Mouse (Mus musculus): ENCODE measurements around the gene Slc1a2. TPM values are rescaled to one million over a fixed set of nuclear protein-coding genes. Genes with fewer than 3 reads are reported as not detected.
A peak's percentile ranks its signal among the peaks of the same experiment; 100 is the strongest.

Gene Slc1a2
- polyA plus RNA-seq, 1 experiment from 2014 or later, result 0.36 TPM

DNA sequence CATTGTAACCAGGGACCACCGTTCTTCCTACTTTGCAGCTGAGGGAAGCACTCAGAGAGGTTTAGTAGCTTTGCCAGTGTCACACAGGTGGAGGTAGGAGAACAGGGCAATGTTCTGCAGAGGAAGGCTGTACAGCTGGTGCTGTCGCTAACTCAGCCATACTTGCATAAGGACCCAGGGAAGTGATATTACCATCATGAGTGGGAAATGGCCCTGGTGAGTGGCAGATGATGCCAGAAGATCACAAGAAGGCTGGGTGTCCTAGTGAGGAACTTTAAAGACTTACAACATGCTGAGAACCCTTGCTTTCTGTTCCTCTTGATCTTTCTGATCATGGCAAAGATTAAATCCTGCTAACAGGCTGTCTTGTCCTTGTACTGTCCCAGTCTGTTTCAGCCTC, 42.2 kb downstream of the Slc1a2 start:
- Histone ChIP-seq H3K4me3 (replicated peaks) (no peak overlapping the region), H3K4me1 (replicated peaks) (no peaks in the 10 kb centered on the region), H3K27ac (no peak overlapping the region), H3K36me3 (no peaks in the 10 kb centered on the region), H3K4me2 (replicated peaks) (no peak overlapping the region), H3K9ac (no peak overlapping the region), H3K27me3 (replicated peaks) (no peaks in the 10 kb centered on the region), H3K9me3 (no peaks in the 10 kb centered on the region)
- 93% methylated on average over 2 of the region's 2 CpGs for WGBS
- no peak for ATAC-seq

- no peaks in the 10 kb centered on the region for H3K9me3 ChIP-seq
- no peak overlapping the region for H3K4me3 ChIP-seq (replicated peaks)
- no peaks in the 10 kb centered on the region for H3K27me3 ChIP-seq (replicated peaks)
- no peak overlapping the region for H3K9ac ChIP-seq
- H3K36me3 ChIP-seq, result no peaks in the 10 kb centered on the region
- WGBS, result 73% methylated on average over 3 of the region's 3 CpGs
- no peak overlapping the region for H3K4me2 ChIP-seq (replicated peaks)
- ATAC-seq, result no peak
- H3K27ac ChIP-seq, result no peak overlapping the region
- H3K4me1 ChIP-seq (replicated peaks), result no peaks in the 10 kb centered on the region
Observed at GRCm38 (mm10) chr2:102701382-102701781, 42.9 kb downstream of the Slc1a2 start.

GRCm38 (mm10) chr2:102703556-102703955, 45.1 kb downstream of the Slc1a2 start:
- no peak overlapping the region for H3K9ac ChIP-seq
- no peaks in the 10 kb centered on the region for H3K36me3 ChIP-seq
- no peak overlapping the region for H3K4me2 ChIP-seq (replicated peaks)
- H3K4me1 ChIP-seq (replicated peaks), result no peaks in the 10 kb centered on the region
- H3K9me3 ChIP-seq, result no peaks in the 10 kb centered on the region
- H3K4me3 ChIP-seq (replicated peaks), result no peak overlapping the region
- ATAC-seq, result no peak
- WGBS, result 69% methylated on average over 3 of the region's 3 CpGs
- no peak overlapping the region for H3K27ac ChIP-seq
- H3K27me3 ChIP-seq (replicated peaks), result no peaks in the 10 kb centered on the region

GRCm38 (mm10) chr2:102704781-102705180, 46.3 kb downstream of the Slc1a2 start:
- WGBS, result 68% methylated on average over 1 of the region's 1 CpGs
- H3K27ac ChIP-seq, result no peak overlapping the region
- H3K4me2 ChIP-seq (replicated peaks), result no peak overlapping the region
- H3K4me1 ChIP-seq (replicated peaks), result no peaks in the 10 kb centered on the region
- no peak for ATAC-seq
- no peak overlapping the region for H3K9ac ChIP-seq
- no peaks in the 10 kb centered on the region for H3K9me3 ChIP-seq
- H3K36me3 ChIP-seq, result no peaks in the 10 kb centered on the region
- no peak overlapping the region for H3K4me3 ChIP-seq (replicated peaks)
- no peaks in the 10 kb centered on the region for H3K27me3 ChIP-seq (replicated peaks)

DNA sequence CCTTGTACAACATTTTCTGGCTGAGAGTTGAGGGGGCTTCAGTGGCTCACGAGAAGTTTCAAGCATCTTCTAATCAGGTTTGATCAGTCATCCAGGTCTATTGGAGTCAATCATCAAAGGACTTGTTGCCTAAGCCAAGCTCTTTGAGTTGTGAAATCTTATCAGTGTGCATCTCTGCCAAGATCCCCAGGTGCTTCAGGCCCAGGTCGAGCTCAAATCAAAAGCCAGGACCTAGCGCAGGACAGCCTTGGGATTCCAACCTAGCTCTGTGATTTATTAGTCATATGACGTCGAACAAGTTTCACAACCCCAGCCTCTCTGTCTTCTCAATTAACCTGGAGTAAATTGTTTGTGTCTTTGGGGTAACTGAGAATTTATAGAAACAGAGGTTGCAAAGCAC, 53.1 kb downstream of the Slc1a2 start:
- H3K4me1 ChIP-seq (replicated peaks), result 0 out of 2 replicates have a peak, but pooled peaks cover 4% of the 10 kb centered on the region
- H3K4me2 ChIP-seq (replicated peaks), result no peak overlapping the region
- H3K27me3 ChIP-seq (replicated peaks), result no peaks in the 10 kb centered on the region
- 48% methylated on average over 5 of the region's 5 CpGs for WGBS
- no peaks in the 10 kb centered on the region for H3K9me3 ChIP-seq
- no peak for ATAC-seq
- H3K36me3 ChIP-seq, result no peaks in the 10 kb centered on the region
- no peak overlapping the region for H3K27ac ChIP-seq
- no peak overlapping the region for H3K9ac ChIP-seq
- no peak overlapping the region for H3K4me3 ChIP-seq (replicated peaks)

- no peaks in the 10 kb centered on the region for H3K9me3 ChIP-seq
- no peak overlapping the region for H3K27ac ChIP-seq
- H3K36me3 ChIP-seq, result no peaks in the 10 kb centered on the region
- no peak overlapping the region for H3K9ac ChIP-seq
- WGBS, result 55% methylated on average over 4 of the region's 4 CpGs
- H3K4me1 ChIP-seq (replicated peaks), result 0 out of 2 replicates have a peak, but pooled peaks cover 4% of the 10 kb centered on the region
- H3K4me3 ChIP-seq (replicated peaks), result no peak overlapping the region
- ATAC-seq, result no peak
- H3K4me2 ChIP-seq (replicated peaks), result no peak overlapping the region
- no peaks in the 10 kb centered on the region for H3K27me3 ChIP-seq (replicated peaks)
Observed at GRCm38 (mm10) chr2:102712049-102712448, 53.6 kb downstream of the Slc1a2 start.

DNA sequence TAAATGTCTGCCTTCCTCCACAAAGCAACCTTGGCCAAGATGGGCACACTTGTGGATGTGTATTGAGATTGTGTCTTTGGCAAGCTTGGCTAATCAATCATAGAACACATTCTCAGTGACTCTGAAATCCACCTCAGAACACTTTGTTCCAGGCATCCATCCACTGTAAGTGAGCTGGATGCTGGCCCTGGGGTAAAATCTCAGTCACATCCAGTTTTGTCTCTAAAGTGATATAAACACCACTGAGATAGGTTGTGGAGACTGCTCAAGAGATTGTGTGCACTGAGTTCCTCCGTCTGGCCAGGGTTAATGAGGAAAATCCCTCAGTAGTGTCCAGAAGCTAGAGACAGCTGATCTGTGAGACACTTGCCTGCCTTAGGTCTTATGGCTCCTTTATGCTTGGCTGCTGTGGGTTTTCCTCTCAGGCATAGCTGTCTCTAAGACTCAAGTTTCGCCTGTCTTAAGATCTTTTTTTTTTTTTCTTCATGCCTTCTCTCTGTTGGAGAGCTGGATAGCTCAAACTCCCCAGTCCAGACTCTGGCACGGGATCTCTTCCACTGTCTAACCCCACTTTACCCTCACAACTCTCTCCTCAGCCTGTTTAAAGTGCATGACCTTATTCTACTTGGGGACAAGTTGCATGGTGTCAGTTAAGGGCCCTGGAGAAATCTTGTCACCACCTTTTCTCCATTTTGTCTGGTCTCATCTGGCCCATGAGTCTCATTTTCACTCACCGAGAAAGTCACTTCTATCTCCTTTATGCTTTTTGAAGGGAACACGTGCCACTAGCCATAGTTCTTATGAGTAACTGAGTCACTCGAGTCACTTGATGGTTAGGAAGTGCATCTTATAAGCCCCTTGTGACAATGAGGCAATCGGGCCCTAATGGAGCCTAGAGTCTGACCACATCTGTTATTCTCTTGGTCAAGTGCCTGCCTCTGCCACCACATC, 54.5 kb downstream of the Slc1a2 start:
- H3K4me2 ChIP-seq (replicated peaks), result no peak overlapping the region
- no peaks in the 10 kb centered on the region for H3K9me3 ChIP-seq
- H3K36me3 ChIP-seq, result no peaks in the 10 kb centered on the region
- ATAC-seq, result no peak
- 87% methylated on average over 7 of the region's 7 CpGs for WGBS
- H3K9ac ChIP-seq, result no peak overlapping the region
- no peaks in the 10 kb centered on the region for H3K27me3 ChIP-seq (replicated peaks)
- H3K4me1 ChIP-seq (replicated peaks), result 0 out of 2 replicates have a peak, but pooled peaks cover 4% of the 10 kb centered on the region
- H3K4me3 ChIP-seq (replicated peaks), result no peak overlapping the region
- H3K27ac ChIP-seq, result no peak overlapping the region

DNA sequence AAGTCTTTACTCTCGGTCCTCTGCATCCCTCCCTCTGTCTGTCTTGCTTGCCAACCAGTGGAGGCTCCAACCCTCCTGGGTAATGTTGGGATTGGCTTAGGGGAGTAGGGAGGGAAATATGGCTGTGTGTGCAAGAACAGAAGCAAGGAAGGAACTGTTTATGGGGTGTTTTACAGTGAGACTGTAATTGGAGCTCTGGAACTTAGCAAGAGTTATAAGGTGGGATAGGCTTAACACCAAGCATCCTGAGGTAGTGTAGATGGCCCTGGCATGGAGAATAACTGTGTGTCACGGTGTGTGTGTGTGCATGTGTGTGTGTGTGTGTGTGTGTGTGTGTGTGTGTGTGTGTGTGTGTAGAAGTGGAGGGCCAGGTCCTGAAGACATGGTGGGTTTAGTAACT, 55.9 kb downstream of the Slc1a2 start:
- H3K4me1 ChIP-seq (replicated peaks), result 0 out of 2 replicates have a peak, but pooled peaks cover 4% of the 10 kb centered on the region
- no peak overlapping the region for H3K4me3 ChIP-seq (replicated peaks)
- WGBS, result 80% methylated on average over 2 of the region's 2 CpGs
- H3K9me3 ChIP-seq, result no peaks in the 10 kb centered on the region
- no peak overlapping the region for H3K9ac ChIP-seq
- no peak overlapping the region for H3K4me2 ChIP-seq (replicated peaks)
- no peaks in the 10 kb centered on the region for H3K27me3 ChIP-seq (replicated peaks)
- no peak for ATAC-seq
- no peak overlapping the region for H3K27ac ChIP-seq
- no peaks in the 10 kb centered on the region for H3K36me3 ChIP-seq

GRCm38 (mm10) chr2:102715754-102716153, 57.3 kb downstream of the Slc1a2 start:
- H3K9ac ChIP-seq, result no peak overlapping the region
- H3K9me3 ChIP-seq, result no peaks in the 10 kb centered on the region
- no peaks in the 10 kb centered on the region for H3K36me3 ChIP-seq
- WGBS, result 20% methylated on average over 1 of the region's 1 CpGs
- no peaks in the 10 kb centered on the region for H3K27me3 ChIP-seq (replicated peaks)
- 0 out of 2 replicates have a peak, but pooled peaks cover 4% of the 10 kb centered on the region for H3K4me1 ChIP-seq (replicated peaks)
- peak; percentile 75 for ATAC-seq
- no peak overlapping the region for H3K4me2 ChIP-seq (replicated peaks)
- no peak overlapping the region for H3K27ac ChIP-seq
- no peak overlapping the region for H3K4me3 ChIP-seq (replicated peaks)

DNA sequence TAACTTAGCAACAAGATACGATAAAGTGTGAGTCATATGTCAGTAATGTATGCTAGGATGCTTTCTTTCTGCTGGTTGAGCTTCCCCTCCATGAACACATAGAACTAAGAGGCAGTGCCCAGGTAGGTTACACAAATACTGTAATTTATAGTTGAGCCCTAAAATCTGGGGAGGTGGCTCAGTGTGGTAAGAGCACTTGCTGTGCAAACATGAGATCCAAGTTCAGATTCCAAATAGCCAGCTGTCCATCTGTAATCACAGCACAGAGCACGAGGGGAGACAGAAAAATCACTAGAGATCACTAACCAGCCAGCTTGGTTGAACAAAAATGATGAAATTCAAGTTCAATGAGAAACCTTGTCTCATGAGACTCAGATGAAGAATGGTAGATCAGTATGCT, 63.4 kb downstream of the Slc1a2 start:
- 65% methylated on average over 2 of the region's 2 CpGs for WGBS
- Histone ChIP-seq H3K4me2 (replicated peaks) (no peak overlapping the region), H3K27ac (no peak overlapping the region), H3K27me3 (replicated peaks) (no peaks in the 10 kb centered on the region), H3K9ac (no peak overlapping the region), H3K4me3 (replicated peaks) (no peak overlapping the region), H3K4me1 (replicated peaks) (no peaks in the 10 kb centered on the region), H3K36me3 (no peaks in the 10 kb centered on the region), H3K9me3 (no peaks in the 10 kb centered on the region)
- no peak for ATAC-seq

DNA sequence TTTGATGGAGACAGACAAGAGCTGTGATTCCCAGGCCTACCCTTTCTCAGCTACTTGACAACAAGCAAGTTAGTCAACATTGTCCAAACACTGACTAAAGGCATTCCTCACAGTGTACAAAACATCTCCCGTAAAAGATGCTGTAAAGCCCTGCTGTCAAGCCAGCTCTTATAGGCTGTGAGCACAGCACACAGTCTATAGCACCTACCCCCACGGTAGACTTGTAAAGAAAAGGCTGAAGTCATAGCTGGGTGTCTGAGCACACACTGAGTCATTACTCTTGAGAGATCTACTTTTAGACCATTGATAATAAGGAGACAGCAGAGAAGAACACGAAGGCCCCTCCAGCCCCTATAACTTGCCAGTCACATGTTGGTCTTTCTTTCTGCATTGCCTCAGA, 66.6 kb downstream of the Slc1a2 start:
- no peaks in the 10 kb centered on the region for H3K36me3 ChIP-seq
- 70% methylated on average over 3 of the region's 3 CpGs for WGBS
- H3K27ac ChIP-seq, result no peak overlapping the region
- no peak overlapping the region for H3K9ac ChIP-seq
- no peak overlapping the region for H3K4me3 ChIP-seq (replicated peaks)
- no peaks in the 10 kb centered on the region for H3K9me3 ChIP-seq
- H3K4me1 ChIP-seq (replicated peaks), result no peaks in the 10 kb centered on the region
- H3K4me2 ChIP-seq (replicated peaks), result no peak overlapping the region
- H3K27me3 ChIP-seq (replicated peaks), result no peaks in the 10 kb centered on the region
- no peak for ATAC-seq

GRCm38 (mm10) chr2:102730386-102730785, 71.9 kb downstream of the Slc1a2 start:
- no peaks in the 10 kb centered on the region for H3K36me3 ChIP-seq
- no peak for ATAC-seq
- H3K27ac ChIP-seq, result no peak overlapping the region
- no peaks in the 10 kb centered on the region for H3K27me3 ChIP-seq (replicated peaks)
- no peaks in the 10 kb centered on the region for H3K4me1 ChIP-seq (replicated peaks)
- H3K4me3 ChIP-seq (replicated peaks), result no peak overlapping the region
- 75% methylated on average over 5 of the region's 5 CpGs for WGBS
- no peak overlapping the region for H3K9ac ChIP-seq
- no peaks in the 10 kb centered on the region for H3K9me3 ChIP-seq
- no peak overlapping the region for H3K4me2 ChIP-seq (replicated peaks)

- 83% methylated on average over 8 of the region's 8 CpGs for WGBS
- H3K27me3 ChIP-seq (replicated peaks), result no peaks in the 10 kb centered on the region
- ATAC-seq, result no peak
- H3K36me3 ChIP-seq, result no peaks in the 10 kb centered on the region
- H3K27ac ChIP-seq, result no peak overlapping the region
- H3K4me2 ChIP-seq (replicated peaks), result no peak overlapping the region
- no peaks in the 10 kb centered on the region for H3K9me3 ChIP-seq
- no peaks in the 10 kb centered on the region for H3K4me1 ChIP-seq (replicated peaks)
- H3K9ac ChIP-seq, result no peak overlapping the region
- no peak overlapping the region for H3K4me3 ChIP-seq (replicated peaks)
Observed at GRCm38 (mm10) chr2:102730788-102731187, 72.3 kb downstream of the Slc1a2 start.

All from intestine, embryonic 15.5 days (tissue).